Mouse (Mus musculus) liver, embryonic 12.5 days (tissue): ENCODE results near the gene P3h2. TPM values are rescaled to one million over a fixed set of nuclear protein-coding genes. Genes with fewer than 3 reads are reported as not detected.

ENCODE experiments used
- ATAC-seq: fragments of 200-750 bp; cut with Nextera tagmentation; 2 replicates; pipeline ENCODE4 v1.8.0; 2017; ENCODE audit warnings: moderate number of reproducible peaks, mild to moderate bottlenecking, moderate library complexity
- H3K27ac ChIP-seq: fragments of 300-500 bp; sonication (generic); 2 replicates; pipeline ENCODE4 v1.5.1; 2016; ENCODE audit warnings: mild to moderate bottlenecking
- H3K27me3 ChIP-seq: fragments of 300-500 bp; sonication (generic); replicated peaks from 2 replicates; pipeline ENCODE4 v1.6.1; 2016; ENCODE audit warnings: mild to moderate bottlenecking, moderate library complexity
- H3K36me3 ChIP-seq: fragments of 300-500 bp; sonication (generic); 2 replicates; pipeline ENCODE4 v1.6.1; 2016; ENCODE audit warnings: mild to moderate bottlenecking, moderate library complexity
- H3K4me1 ChIP-seq: fragments of 300-500 bp; sonication (generic); 2 replicates; pipeline ENCODE4 v1.6.1; 2016
- H3K4me2 ChIP-seq: fragments of 300-500 bp; sonication (generic); 2 replicates; pipeline ENCODE4 v1.6.1; 2016; ENCODE audit warnings: mild to moderate bottlenecking, moderate library complexity
- H3K4me3 ChIP-seq: fragments of 300-500 bp; sonication (generic); 2 replicates; pipeline ENCODE4 v1.5.1; 2016; ENCODE audit warnings: mild to moderate bottlenecking, moderate library complexity
- H3K9ac ChIP-seq: fragments of 300-500 bp; sonication (generic); 2 replicates; pipeline ENCODE4 v1.6.1; 2016; ENCODE audit warnings: mild to moderate bottlenecking, moderate library complexity
- H3K9me3 ChIP-seq: fragments of 300-500 bp; sonication (generic); replicated peaks from 2 replicates; pipeline ENCODE4 v1.6.1; 2016; ENCODE audit warnings: mild to moderate bottlenecking, moderate library complexity
- WGBS: fragments of 180-500 bp; shearing (Covaris S2); methylation state at CpG from one replicate; pipeline ENCODE4 v1.1.7; 2016; ENCODE audit not compliant: insufficient replicate concordance; 5-methylcytosine and 5-hydroxymethylcytosine counted together
- polyA plus RNA-seq: library from polyadenylated mRNA; unstranded; fragments of >200 nt; fragmentation: Nextera tagmentation; extraction: Ambion mirVana; gene quantifications from 2 replicates; pipeline ENCODE4 v1.2.1, GENCODE M21; 2016

Gene P3h2
- polyA plus RNA-seq, 1 experiment from 2014 or later: 2.0 TPM

- Histone ChIP-seq H3K27me3 (no peaks in the 10 kb centered on the region), H3K4me3 (no peak overlapping the region), H3K4me2 (no peak overlapping the region), H3K27ac (no peak overlapping the region), H3K9ac (no peak overlapping the region), H3K9me3 (no peaks in the 10 kb centered on the region), H3K36me3 (no peaks in the 10 kb centered on the region), H3K4me1 (no peaks in the 10 kb centered on the region)
- 39% methylated on average over 12 of the region's 12 CpGs for WGBS
- no peak for ATAC-seq
Measured at GRCm38 (mm10) chr16:25945151-25945955, 160.2 kb downstream of the P3h2 start.

DNA sequence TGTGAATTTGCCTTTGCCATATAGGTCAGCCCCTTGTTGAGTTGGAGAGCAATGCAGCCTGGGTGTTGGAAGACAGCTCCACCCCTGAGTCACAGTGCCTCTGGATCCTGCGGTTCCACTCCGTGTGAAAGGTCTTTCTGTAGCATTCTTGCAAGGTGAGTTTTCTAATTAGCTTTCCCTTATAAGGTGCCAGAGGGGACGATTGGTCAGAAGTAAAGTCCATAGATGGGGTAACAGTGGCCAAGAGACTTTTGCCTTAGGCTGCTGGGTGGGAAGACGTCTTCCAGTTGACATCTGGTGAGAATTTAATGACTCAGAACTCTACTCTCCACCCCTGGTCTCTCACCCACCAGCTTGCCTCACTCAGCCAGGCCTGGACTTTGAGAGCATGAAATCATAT, 163.3 kb downstream of the P3h2 start:
- no peak for ATAC-seq
- WGBS: 48% methylated on average over 4 of the region's 4 CpGs
- Histone ChIP-seq H3K9me3 (no peaks in the 10 kb centered on the region), H3K4me2 (no peak overlapping the region), H3K27ac (no peak overlapping the region), H3K4me3 (no peak overlapping the region), H3K27me3 (no peaks in the 10 kb centered on the region), H3K4me1 (no peaks in the 10 kb centered on the region), H3K36me3 (no peaks in the 10 kb centered on the region), H3K9ac (no peak overlapping the region)

DNA sequence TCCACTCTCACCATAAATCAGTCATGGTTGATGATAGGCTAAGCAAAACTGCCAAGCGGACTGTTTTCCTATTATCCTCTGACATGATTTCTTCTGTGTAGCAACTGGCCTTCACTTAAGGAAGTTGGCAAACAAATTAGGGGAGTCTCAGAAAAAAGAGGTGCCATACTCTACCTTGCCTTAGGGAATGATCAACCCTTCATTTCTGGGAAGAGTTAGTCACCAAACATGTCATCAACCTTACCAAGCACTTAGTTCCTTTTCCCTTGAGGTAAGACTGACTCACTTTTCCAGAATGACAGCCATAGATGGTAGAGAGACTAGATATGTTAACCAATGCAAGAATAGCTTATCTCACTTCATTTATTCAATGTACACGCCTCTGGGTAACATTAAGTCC, 171.4 kb downstream of the P3h2 start:
- no peak overlapping the region for H3K9ac ChIP-seq
- no peaks in the 10 kb centered on the region for H3K9me3 ChIP-seq
- H3K4me2 ChIP-seq: no peak overlapping the region
- WGBS: 60% methylated on average over 2 of the region's 2 CpGs
- H3K4me3 ChIP-seq: no peak overlapping the region
- H3K36me3 ChIP-seq: no peaks in the 10 kb centered on the region
- no peak for ATAC-seq
- no peak overlapping the region for H3K27ac ChIP-seq
- no peaks in the 10 kb centered on the region for H3K27me3 ChIP-seq
- no peaks in the 10 kb centered on the region for H3K4me1 ChIP-seq

DNA sequence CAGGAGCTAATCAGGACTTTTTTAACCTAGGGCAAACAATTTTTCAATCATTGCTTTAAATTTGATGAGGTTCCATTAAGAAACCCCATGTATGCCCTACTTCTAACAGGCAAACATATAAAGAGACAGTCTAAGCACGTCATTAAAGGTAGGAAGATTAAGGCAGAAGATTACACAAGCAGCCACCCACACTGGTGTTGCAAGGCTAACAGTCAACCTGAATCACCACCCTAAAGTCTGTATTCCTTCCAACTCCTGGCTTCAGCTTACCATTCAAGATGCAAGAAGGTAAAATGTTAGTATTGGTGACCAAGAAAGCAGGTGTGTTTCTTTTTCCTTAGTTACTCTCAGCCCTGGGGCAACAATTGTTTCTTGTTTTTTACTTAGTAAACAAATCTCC, 193.4 kb downstream of the P3h2 start:
- H3K9me3 ChIP-seq: no peaks in the 10 kb centered on the region
- no peaks in the 10 kb centered on the region for H3K27me3 ChIP-seq
- no peak overlapping the region for H3K9ac ChIP-seq
- no peak for ATAC-seq
- H3K4me3 ChIP-seq: no peak overlapping the region
- H3K36me3 ChIP-seq: no peaks in the 10 kb centered on the region
- whole genome bisulfite sequencing: 46% methylated on average over 1 of the region's 1 CpGs
- H3K27ac ChIP-seq: no peak overlapping the region
- H3K4me2 ChIP-seq: no peak overlapping the region
- no peaks in the 10 kb centered on the region for H3K4me1 ChIP-seq
